Mouse (Mus musculus) R1 (cell line): ENCODE measurements at regions not wholly inside any gene's neighbourhood (a gene's known extent, or its start where the extent isn't known, plus 50 kb on each side); places are given as distances from the start of the nearest gene placed in this dataset.

Experiments
- DNase-seq: peaks from one replicate; pipeline ENCODE4 v3.0.0-alpha.2; 2018; ENCODE audit warnings: low read depth, low spot score

DNA sequence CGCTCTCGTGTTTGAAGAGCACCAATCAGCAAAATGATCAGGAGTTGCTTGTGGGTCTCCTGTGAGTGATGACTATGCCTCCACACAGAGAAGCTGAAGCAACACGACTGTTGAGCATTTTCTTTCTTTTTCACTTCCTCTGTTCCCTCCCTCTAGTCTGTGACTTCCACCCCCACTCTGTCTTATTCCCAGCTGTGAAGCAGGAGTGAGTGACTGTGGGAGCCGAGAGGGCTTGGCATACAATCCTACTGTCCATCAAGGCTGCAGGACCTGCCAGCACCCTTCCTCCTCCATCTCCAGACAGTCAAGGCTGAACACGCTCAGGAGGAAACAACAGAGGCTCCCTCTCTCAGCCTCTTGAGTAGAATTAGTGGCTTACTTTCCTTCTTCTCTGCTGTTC, 401.3 kb downstream of the Plcl1 start:
- DNase-seq, result no peak

DNA sequence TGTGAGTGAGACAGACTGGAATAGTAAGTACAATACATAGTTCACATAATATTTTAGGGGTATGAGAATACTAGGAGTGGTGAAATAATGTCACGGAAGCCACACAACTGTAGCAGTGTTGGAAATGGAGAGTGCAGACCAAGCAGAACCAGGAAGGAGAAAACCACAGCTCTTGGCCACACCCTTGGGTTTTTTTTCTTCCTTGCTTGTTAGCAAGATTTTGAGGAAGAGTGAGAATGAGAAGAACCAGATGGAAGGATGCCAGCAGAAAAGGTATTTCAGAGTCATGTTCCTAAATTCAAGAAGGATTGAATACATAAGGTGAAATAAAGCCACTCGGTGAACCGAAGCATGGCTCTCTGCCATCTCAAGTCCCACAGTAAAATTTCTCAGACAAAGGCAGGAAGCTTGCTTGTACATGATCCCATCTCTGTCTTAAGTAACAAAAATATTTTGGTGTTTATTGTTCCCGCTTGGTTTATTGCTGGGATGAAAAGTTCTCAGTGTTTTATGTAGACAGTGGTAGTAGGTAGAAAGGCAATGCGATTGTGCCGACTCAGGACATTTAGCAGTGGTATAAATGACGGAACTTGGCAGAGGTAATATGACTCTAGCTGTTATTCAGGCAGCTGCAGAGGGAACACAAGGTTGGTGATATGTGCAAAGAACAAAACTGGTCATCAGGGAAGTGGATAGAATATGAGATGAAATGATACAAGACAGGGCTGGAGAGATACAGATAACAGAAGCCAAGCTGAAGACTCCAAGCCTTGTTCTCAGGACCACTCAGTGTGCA, 403.2 kb downstream of the Plcl1 start:
- no peak for DNase-seq

DNA sequence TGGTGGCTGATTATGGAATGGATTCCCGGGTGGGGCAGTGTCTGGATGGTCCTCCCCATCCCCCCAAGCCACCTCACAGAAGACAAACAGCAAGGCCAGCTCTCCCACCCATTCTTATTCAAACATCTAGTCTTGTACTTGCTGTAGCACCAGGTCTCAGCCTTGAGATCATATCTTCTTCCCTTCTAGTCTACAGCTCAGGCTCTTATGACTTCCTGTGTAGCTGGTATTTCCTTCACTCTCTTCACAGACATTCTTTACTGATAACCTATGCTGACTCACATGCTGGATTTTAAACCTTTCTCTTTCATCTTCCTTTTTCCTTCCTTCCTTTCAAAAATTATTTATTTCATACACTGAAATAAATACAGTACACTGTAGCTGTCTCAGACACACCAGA, 406.8 kb downstream of the Plcl1 start:
- DNase-seq, result no peak

DNA sequence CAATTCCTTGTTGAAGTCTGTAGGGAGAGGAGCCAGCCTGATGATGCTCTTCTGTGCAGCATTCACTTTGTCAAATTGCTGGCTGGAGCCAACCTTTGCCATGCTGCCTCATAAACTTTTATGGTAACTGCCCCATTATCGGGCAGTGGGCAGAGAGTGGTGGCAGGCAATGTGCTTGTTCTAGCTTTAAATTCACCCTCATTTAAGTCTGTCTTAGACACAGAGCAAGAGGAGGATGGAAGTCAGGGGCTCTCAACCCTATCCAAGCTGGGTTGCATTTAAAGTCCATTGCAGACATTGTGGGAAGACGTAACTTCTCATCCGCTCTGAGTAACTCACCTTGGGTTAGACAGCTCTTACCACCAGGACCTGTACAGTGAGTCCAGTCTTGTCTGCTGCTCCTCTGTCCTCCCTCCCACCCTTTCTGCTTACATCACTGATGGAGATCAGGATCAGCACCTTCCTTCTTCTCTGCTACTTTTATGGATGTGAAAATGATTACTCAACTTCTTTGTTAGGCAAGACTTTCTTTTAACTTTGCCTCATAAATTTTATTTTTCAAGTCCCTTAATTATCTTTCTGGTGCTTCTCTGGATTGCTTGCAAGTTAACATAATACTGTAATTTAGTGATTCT, 415.3 kb downstream of the Plcl1 start:
- no peak for DNase-seq

DNA sequence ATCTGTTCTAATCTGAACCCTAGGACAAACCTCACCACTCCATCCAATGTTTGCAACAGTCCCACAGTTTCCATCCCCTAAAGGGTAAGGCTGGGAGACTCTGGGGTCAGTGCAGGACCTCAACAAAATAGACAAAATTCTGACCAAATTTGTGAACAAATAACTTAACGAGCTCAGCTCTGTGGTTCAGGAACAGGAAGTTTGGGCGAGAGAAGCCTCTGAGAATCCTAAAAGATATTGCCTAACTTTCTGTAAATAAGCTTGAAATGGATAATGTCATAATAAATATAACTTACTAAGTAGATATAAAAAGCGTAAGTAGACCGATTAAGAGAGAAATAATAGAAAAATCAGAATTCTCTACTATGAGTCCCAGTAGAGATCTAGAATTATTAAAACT, 416.9 kb downstream of the Plcl1 start:
- DNase-seq, result no peak

DNA sequence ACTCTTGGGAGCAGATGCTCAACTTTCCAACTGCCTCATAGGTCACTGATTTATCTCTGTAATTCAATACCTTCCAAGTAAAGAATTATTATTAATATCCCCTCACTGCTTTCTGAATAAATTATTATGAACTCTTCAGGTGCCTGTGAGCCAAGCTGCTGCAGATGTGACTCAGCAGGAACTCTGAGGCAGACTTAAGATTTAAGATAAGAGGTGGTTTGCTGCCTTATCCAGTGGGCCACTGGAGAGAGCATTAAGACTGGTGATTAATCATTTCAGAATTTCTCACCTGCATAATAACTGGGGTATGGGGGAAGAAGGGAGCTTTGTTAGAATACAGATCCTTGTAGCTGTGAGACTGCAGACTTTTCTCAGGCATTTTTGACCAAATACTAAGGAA, 421.5 kb downstream of the Plcl1 start:
- no peak for DNase-seq

DNA sequence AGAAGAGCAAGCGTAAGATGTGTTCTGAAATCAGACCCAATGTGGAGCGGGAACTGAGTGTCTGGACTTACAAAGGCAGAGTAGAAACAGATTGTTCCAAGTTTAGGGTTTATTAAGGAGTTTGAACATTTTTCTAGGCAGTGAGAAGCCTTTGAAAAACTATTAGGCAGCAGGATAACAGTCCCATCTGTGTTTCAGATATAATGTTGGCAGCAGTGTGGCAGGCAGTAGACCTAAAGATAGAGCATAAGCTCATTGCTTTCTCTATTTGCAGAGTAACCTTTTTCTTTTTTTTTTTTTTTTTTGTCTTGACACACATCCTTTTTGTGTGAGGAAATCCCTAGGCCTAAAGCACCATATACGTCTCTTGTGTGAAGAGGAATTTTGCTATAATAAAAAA, 429.6 kb downstream of the Plcl1 start:
- no peak for DNase-seq

DNA sequence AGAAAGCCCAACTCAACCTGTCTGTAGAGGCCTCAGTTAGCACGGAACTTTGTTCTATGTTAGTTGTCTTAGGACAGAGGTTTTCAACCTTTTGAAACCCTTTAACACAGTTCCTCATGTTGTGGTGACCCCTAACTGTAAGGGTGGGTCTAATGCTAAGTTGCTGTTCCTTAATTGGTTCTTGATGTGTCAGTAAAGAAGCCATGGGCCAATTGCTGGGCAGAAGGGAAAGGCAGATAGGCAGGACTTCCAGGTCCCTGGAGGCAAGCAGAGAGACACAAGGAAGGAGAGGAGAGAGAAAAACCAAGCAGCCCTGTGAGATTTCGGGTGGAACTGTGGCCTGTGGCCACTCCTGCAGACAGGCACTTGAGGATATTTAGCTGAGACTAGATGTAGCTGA, 431.0 kb downstream of the Plcl1 start:
- DNase-seq, result peak; percentile 6

DNA sequence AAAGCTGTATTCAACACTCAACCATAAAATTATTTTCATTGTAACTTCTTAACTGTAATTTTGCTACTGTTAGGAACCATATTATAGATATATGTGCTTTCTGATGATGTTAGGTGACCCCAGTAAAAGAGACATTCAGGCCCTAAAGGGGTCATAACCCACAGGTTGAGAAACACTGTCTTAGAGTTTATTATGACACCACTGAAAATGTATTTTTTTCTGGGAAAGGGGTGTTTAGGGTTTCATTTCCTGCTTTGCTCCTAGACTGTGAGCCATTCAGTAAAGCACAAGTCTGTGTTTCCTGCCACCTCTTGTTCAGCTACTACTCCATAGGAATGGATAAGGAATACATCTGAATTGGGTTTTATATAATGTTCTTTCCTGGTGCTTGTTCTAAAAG, 431.6 kb downstream of the Plcl1 start:
- no peak for DNase-seq

DNA sequence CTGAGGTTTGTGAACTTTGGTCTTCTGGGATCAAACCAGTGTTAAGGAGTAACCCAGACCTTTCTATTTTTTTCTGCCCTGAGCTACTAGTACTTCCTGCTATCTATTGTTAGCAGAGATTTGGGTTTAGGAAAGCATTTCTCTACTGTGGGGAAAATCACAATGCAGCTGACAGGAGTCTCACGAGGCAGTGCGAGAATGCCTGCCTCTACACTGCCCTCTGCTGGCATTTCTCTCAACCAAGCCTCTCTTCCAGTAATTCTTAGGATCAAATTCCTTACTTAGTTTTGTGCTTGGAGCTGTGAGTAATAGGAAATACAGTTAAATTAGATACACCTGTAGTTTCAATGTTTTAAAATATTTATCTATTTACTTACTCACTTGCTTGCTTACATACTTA, 432.4 kb downstream of the Plcl1 start:
- peak; percentile 37 for DNase-seq

DNA sequence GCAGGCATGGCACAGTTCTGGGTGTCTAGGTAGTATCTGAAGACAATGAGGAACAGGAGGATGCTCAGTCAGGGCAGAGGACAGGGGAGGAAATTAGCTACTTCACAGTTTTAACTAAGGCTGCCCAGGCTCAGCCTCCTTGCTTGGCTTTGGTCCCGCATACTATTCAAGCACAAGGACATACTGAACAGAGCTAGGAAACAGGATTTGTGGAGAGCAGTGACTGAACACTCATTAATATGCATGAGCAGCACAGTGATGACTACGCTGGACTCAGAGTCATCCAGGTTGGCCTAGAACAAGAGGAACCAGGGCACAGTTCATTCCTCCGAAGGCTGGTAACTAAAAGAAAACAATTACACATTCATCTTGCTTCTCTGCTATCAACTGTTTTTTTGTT, 443.1 kb downstream of the Plcl1 start:
- no peak for DNase-seq

DNA sequence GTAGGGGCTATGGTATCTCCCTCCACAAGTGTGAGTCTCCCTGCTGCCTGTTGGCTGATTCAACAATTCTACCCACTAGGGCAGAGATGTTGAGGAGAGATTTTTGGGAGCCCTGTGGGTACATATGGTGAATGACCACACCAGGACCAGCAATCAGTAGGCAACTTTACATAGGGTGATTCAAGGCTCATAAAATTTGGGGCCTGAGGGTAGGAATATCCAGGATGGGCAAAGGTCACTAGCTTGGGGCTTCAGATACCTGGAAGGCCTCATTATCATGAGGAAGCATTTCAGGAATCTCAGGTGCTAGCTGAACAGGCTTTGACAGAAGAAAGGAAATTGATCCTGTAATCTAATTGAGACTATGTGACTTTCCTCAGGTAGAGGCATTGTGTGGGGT, 446.6 kb downstream of the Plcl1 start:
- no peak for DNase-seq

DNA sequence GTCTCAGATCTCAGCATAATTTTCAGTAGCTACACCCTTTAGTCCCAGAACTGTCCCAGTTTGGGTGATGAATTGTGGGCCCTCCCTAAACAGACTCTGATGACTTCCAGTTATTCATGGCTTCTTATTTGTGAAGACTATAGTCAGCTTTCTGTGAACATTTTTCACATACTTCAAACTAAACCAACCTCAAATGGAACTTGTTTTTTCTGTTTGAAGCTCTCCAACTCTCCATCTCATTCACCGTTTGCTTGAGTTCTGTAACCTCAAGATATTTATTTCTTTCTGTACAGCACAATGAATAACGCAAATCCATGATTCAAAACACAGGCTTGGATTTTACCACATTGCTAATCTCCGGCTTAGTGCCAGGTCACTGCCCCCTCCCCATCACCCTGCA, 453.4 kb downstream of the Plcl1 start:
- no peak for DNase-seq

DNA sequence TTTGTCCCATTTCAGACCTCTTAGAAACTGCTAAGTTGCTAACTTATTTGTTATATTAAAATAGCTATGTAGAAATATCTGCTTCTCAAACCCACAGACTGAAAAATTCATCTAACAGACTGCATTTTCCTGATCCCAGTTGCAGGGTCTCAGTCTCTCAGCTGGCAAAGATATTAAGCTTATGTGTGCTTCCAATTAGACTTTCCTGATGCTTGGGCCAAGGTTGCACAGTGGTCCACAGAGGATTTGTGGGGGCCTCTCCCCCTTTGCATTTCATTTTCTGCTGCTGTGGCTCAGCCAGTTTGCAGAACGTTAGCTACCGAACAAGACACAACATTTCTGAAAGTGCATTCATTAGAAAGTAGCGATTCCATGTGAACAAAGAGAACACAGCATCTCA, 457.4 kb downstream of the Plcl1 start:
- no peak for DNase-seq

DNA sequence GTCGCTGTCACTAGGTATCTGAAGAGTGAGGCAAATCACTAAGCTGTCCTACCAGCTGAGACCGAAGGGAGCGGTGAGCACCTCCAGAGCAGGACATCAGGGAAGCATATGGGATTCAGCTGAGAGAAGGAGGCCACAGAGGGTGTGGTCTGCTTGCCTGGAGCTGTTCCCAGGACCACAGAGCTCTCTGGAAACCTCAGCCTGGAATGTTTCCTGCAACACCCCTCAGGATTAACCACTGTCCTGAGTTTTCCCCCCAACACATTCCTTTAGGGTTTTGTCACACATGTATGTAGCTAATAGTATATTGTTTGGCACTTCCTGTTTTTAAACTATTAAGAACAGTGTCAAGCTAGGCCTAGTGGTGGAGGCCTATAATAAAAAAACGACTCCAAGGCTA, 459.6 kb downstream of the Plcl1 start:
- DNase-seq, result no peak

DNA sequence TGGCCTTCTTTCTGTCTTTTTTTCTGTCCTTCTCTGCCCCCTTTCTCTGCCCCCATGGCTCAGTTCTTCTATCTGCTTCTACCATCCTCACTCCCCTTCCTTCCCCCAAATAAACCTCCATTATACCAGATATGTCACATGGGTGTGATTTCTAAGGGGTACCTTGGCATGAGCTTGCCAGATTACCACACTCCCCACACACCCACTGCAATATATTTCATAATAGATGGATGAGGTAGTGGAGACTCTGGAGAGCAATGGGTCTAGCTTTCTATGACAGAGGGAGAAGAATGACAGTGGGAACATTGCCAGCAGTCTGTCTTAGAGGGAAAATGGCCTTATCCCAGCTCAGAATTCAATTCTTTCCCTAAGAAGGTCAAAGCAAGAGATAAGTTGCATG, 461.0 kb downstream of the Plcl1 start:
- no peak for DNase-seq

DNA sequence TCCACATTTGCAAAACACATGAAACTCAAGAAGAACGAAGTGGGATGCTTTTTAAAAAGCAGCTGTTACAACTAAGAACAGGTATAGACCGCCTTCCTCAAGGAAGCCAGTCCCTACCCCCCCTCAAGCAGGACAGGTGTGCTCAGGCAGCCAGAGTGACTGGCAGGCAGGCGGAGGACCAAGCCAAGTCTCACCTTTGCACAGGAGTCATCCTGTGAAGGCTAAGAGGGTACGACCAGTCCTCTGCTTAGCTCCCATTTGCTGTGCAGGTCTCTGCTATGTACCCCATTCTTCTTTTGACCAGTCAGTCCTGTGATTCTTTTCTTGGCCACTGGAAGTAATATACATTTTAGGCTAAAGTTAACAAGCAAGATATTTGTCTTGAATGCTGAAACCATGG, 467.9 kb downstream of the Plcl1 start:
- no peak for DNase-seq

DNA sequence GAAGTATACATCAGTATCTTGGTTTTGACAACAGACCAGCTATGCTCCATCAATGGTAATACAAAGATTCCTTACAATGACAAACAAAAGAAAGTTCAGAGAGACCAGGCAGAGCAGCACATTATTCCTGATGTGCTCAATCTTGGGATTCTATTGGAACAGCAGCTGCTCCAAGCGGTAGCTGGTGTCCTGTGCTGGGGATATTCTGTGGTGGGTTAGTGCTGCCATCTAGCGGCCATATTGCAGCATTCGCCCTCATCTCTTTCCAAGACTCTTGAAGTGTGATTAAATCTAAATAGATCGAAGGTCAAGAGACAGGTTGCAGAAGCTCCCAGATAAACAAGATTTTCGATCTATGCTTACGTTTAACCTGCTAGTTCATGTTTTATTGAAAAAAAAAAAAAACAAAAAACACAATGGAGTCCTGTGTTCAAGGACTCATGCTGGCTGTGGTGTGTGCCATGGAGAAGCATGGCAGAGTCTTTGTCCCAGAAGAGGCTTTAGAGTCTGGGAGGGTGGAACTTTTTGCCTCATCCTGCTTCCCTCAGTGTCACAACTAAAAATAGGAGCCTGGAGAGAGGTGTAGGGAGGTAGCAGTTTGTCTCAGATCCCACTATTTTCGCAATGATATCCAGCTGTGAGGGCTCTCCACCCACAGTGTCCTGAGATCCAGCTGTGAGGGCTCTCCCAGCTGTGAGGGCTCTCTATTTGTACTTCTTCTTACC, 468.6 kb downstream of the Plcl1 start:
- peak; percentile 83 for DNase-seq

DNA sequence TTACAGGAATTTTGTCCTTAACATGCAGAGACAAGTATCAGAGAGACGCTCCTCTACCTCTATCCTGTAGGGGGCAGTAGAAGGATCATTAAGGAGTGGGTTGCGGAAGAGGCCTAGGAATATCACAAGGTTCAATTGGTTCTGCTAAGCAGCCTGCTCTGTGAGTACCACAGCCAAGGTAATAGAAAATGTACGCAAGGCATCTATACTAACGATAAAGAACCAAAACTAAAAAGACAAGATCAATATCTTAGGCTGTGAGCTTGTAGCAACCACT, 469.1 kb downstream of the Plcl1 start:
- DNase-seq, result peak; percentile 75

DNA sequence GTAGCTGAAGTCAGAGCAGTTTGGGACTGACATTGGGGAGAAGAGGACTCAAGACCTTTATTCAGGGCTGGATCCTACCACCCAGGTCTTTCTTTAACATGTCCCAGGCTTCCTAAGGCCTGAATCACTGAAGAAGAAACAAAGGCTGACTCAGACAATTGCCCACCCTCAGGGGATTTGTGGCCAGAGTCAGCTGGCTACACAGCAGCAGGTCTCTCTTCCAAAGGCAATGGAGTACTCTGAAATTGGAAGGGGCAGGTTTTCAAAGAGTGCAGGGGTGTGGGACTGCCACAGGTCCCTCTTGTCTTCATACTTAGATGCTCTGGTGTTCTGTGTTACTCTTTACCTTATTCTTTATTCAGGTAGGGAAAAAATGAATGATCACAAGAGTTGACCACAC, 478.9 kb downstream of the Plcl1 start:
- DNase-seq, result no peak

DNA sequence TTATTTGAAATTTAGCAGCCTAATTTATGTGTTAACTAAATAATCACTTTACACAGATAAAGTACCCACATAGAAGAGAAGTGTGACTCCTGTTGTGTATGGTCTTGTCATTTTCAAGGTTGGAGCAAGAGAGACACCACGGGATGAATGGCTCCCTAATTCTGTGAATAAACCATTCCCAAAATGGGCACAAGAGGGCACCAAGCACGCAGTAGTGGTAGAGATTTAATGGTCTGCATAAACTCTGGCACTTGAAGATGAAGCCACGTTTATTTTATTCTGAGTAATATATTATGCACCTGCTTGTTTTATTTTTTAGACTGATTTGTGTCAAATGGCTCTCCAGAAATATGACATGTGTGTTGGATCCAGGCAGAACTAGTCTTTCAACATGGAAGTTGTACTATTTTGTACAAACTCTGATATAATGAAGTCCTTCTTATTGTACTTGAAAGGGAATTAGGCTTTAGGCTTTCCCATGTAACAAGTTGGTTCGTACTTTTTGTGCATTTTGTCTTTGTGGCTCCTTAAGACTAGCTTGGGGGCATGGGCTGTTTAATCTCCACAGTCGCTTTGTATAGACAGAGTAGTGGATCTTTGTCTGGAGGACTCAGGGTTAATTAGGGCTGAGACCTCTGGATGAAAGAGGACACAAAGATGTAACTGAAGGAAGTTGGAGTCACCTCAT, 480.8 kb downstream of the Plcl1 start:
- DNase-seq, result peak; percentile 40

DNA sequence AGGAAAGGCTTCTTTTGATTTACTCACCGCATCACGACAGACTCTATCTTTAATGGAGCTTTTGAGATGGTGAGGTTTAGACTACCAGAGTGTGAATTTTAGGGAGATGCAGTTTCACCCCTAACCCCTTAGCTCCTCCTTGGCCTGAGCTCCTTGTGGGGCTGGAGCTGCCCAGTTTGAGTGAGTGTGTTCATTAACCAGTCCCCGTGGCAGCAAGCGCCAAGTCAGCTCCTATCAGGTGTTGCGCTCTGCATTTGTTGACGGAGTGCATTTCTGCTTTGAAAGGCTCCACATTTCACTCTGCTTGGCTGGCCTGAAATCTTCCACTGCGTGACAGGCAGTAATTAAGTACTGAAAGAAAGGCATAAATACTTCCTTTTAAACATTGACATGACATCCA, 481.7 kb downstream of the Plcl1 start:
- DNase-seq, result no peak
